Mouse (Mus musculus) liver, embryonic 11.5 days (tissue): ENCODE results near the gene Kcna5. TPM values are rescaled to one million over a fixed set of nuclear protein-coding genes. Genes with fewer than 3 reads are reported as not detected.
A peak's percentile ranks its signal among the peaks of the same experiment; 100 is the strongest.

Source experiments
- ATAC-seq: fragments of 200-750 bp; cut with Nextera tagmentation; replicated peaks from 2 replicates; pipeline ENCODE4 v1.8.0; 2017; ENCODE audit warnings: moderate number of reproducible peaks, mild to moderate bottlenecking, moderate TSS enrichment, moderate library complexity; ENCODE audit not compliant: low FRiP score
- DNase-seq: peaks from one replicate; pipeline ENCODE4 v3.0.0-alpha.2; 2017; ENCODE audit warnings: low spot score
- H3K27ac ChIP-seq: fragments of 300-500 bp; sonication (generic); 2 replicates; pipeline ENCODE4 v1.5.1; 2014; ENCODE audit warnings: mild to moderate bottlenecking, low read depth, low read length, control low read depth
- H3K27me3 ChIP-seq: fragments of 300-500 bp; sonication (generic); replicated peaks from 2 replicates; pipeline ENCODE4 v1.6.1; 2014; ENCODE audit warnings: low read length, mixed read lengths; ENCODE audit not compliant: control insufficient read depth, insufficient read depth
- H3K36me3 ChIP-seq: fragments of 300-500 bp; sonication (generic); 2 replicates; pipeline ENCODE4 v1.6.1; 2014; ENCODE audit warnings: mild to moderate bottlenecking, low read length, moderate library complexity, mixed read lengths; ENCODE audit not compliant: control insufficient read depth, insufficient read depth
- H3K4me1 ChIP-seq: fragments of 300-500 bp; sonication (generic); replicated peaks from 2 replicates; pipeline ENCODE4 v1.6.1; 2014; ENCODE audit warnings: low read length, mixed read lengths; ENCODE audit not compliant: control insufficient read depth, insufficient read depth
- H3K4me2 ChIP-seq: fragments of 300-500 bp; sonication (generic); 2 replicates; pipeline ENCODE4 v1.6.1; 2014; ENCODE audit warnings: mild to moderate bottlenecking, control low read depth, moderate library complexity
- H3K4me3 ChIP-seq: fragments of 300-500 bp; sonication (generic); 2 replicates; pipeline ENCODE4 v1.5.1; 2014; ENCODE audit warnings: low read depth, low read length, control low read depth
- H3K9ac ChIP-seq: fragments of 300-500 bp; sonication (generic); 2 replicates; pipeline ENCODE4 v1.6.1; 2014; ENCODE audit warnings: low read depth, low read length, control low read depth
- H3K9me3 ChIP-seq: fragments of 300-500 bp; sonication (generic); 2 replicates; pipeline ENCODE4 v1.6.1; 2016; ENCODE audit warnings: low read length, inconsistent platforms, mixed read lengths; ENCODE audit not compliant: control insufficient read depth
- WGBS: fragments of 180-500 bp; shearing (Covaris S2); extraction: QIAGEN DNeasy Blood & Tissue Kit; methylation state at CpG from one replicate; pipeline ENCODE4 v1.1.7; 2014; 5-methylcytosine and 5-hydroxymethylcytosine counted together
- polyA plus RNA-seq: library from polyadenylated mRNA; unstranded; fragments of >200 nt; fragmentation: Nextera tagmentation; extraction: Ambion mirVana; gene quantifications from 2 replicates; pipeline ENCODE4 v1.2.1, GENCODE M21; 2014

The Kcna5 gene
- polyA plus RNA-seq, 1 experiment from 2014 or later: 1.5 TPM

DNA sequence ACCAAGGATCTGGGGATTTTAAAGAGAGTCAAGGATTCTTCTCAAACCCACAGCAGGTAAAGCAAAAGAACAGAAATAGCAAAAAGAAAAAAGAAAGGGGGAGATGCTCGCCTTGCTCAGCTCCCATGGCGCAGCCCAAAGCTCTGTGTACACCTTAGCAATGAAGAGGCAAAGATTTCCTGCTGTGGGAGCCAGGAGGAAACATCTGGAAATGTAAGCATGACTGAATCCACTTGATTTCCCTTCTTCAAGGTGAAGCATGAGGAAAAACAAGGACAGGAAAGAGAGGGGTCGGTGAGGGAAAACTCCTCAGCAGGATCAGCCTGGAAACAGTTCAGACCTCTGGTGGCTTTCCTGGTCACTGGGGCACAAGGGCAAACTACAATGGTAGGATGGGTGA lies 5.2 kb downstream of the Kcna5 start:
- DNase-seq: no peak
- H3K27me3 ChIP-seq: peaks cover 18% of the 10 kb centered on the region
- H3K4me3 ChIP-seq: no peak overlapping the region
- H3K27ac ChIP-seq: no peak overlapping the region
- no peak overlapping the region for H3K4me2 ChIP-seq
- H3K4me1 ChIP-seq: no peaks in the 10 kb centered on the region
- whole genome bisulfite sequencing: 61% methylated on average over 3 of the region's 3 CpGs
- H3K9ac ChIP-seq: no peak overlapping the region
- ATAC-seq: no peak
- no peaks in the 10 kb centered on the region for H3K9me3 ChIP-seq
- no peaks in the 10 kb centered on the region for H3K36me3 ChIP-seq

DNA sequence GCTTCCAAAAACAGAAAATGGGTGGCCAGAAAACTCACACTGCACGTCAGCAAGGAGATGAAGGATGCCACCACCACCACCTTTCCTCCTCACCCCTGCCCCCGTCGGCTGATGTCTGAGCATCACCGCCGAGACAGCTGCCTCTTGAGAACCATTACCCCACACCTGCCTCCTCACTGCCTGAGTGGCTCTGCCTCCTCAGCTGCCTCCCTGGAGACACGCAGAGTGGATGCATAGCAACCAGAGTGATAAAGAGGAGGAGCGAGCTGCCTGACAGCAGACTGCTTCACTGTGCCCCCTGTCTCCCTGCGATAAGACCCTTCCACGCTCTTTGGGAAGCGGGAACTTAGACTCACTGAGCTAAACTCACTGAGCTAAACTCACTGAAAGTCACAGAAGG lies 20.5 kb downstream of the Kcna5 start:
- Histone ChIP-seq H3K4me1 (no peaks in the 10 kb centered on the region), H3K9me3 (no peaks in the 10 kb centered on the region), H3K27ac (no peak overlapping the region), H3K36me3 (no peaks in the 10 kb centered on the region), H3K4me2 (no peak overlapping the region), H3K27me3 (no peaks in the 10 kb centered on the region), H3K4me3 (no peak overlapping the region), H3K9ac (no peak overlapping the region)
- DNase-seq: no peak
- ATAC-seq: no peak
- 49% methylated on average over 10 of the region's 10 CpGs for WGBS

DNA sequence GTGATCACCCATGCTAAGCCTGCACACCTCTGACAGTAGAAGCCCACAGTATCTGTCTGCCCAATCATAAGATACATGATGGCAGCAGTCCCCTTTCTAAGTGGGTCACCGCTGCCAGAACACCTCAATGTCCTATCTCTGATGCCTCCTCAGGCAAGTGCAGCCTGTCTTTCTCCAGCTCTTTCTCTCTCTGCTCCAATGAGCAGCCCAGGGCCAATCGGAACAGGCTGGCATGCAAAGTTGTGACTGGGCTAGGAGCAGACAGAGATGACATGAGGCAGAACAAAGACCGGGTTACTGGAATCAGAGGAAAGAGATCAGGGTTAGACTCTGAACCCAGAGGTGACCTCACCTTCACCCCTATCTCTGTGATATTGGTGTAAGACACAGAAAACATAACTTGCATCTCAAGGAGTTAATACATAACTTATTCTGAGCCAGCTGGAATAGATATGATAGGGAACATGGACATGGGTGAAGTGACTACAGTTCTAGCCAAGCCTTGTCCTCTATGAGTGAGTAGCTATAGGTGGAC lies 21.4 kb downstream of the Kcna5 start:
- no peaks in the 10 kb centered on the region for H3K4me1 ChIP-seq
- no peaks in the 10 kb centered on the region for H3K9me3 ChIP-seq
- ATAC-seq (no peak), DNase-seq (no peak)
- no peaks in the 10 kb centered on the region for H3K36me3 ChIP-seq
- H3K9ac ChIP-seq: no peak overlapping the region
- no peak overlapping the region for H3K4me2 ChIP-seq
- H3K27me3 ChIP-seq: no peaks in the 10 kb centered on the region
- no peak overlapping the region for H3K27ac ChIP-seq
- no peak overlapping the region for H3K4me3 ChIP-seq
- WGBS: 79% methylated on average over 3 of the region's 3 CpGs

DNA sequence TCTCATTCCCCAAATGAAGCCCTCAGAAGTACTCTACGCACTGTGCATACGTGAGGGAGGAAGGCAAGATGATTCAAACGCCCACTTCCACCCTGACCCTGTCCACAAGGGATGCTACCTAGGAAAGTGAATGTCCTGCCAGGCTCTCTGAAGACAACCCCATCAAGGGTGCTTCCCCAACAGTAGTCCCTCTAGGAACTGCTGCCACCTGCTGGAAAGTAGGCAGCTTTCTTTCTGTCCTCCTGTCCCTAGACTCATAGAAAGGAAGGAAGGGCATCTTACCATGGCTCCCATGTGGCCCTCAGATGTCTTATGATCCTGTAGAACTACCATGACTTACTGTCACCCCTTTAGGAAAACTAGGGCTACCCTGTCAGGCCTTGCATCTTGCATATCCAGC lies 22.1 kb downstream of the Kcna5 start:
- Histone ChIP-seq H3K27ac (no peak overlapping the region), H3K27me3 (no peaks in the 10 kb centered on the region), H3K9me3 (no peaks in the 10 kb centered on the region), H3K9ac (no peak overlapping the region), H3K4me2 (no peak overlapping the region), H3K4me1 (no peaks in the 10 kb centered on the region), H3K36me3 (no peaks in the 10 kb centered on the region), H3K4me3 (no peak overlapping the region)
- ATAC-seq (no peak), DNase-seq (no peak)
- WGBS: 82% methylated on average over 3 of the region's 3 CpGs

DNA sequence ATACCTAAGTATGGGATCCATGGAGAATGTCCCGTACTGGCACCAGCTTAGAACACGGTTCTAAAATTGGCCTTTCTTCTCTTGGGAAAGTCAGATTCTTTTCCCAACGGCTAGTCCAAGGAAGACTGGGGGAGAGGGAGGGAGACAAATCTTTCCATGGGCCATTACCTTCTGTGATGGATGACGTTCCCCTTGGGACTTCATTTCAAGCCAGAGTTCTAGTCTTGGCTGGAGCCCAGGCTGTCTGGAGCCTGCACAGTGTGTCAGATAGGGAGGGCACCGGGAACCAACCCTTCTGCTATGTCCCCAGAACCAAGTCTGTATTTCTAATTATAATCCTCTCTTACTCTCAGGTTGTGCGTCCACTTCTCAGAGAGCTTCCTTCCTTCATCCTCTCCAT lies 26.5 kb downstream of the Kcna5 start:
- DNase-seq (no peak), ATAC-seq (no peak)
- H3K27me3 ChIP-seq: no peaks in the 10 kb centered on the region
- H3K4me1 ChIP-seq: no peaks in the 10 kb centered on the region
- no peak overlapping the region for H3K4me3 ChIP-seq
- no peaks in the 10 kb centered on the region for H3K36me3 ChIP-seq
- H3K9ac ChIP-seq: no peak overlapping the region
- WGBS: 74% methylated on average over 6 of the region's 6 CpGs
- H3K9me3 ChIP-seq: no peaks in the 10 kb centered on the region
- no peak overlapping the region for H3K27ac ChIP-seq
- H3K4me2 ChIP-seq: no peak overlapping the region

DNA sequence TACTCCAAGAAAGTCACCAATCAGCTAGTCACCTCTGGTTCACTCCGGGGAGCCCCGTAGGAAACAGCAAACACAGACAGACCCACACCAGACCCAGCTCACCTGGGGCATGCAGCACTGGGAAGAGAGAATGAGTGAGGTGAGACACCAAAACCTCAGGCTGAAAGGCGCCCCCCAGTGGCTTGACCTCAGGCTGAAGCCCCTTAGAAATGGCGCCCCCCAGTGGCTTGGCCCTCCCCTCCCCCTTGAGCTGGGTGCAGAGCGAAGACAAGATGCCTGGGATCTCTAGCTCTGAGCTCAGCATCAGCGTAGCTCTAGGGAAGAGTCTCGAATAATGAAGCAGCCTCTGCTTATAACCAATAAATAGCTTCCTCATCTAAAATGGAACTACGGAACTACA lies 31.3 kb downstream of the Kcna5 start:
- 74% methylated on average over 8 of the region's 8 CpGs for WGBS

DNA sequence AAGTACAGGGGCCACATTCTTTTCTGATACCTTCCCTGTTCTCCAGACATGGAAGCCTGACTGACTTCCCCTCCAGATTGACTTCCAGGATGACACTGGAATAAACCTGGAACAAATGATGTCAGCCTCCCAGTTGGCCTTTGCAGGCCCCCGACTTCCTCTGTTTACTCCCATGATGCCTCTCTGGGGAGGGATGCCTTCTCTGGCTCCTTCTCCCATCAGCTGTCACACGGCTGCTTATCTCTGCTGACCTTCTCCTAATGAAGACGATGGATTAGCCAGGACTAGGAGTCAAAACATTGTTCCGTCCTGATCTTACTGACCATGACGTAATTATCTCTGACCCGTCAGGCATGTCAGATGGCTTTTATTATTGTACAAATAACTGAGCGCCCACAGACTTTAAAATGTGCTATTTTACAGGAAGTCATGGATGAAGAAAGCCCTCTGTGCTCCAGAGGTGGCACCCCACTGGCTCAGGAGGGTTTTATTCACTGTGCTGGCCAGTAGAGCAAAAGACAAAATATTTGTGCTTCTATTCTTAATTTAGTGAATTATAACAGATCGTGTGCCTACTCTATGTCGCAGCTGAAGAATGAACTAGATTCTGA lies 32.4 kb downstream of the Kcna5 start:
- no peak overlapping the region for H3K4me3 ChIP-seq
- DNase-seq (no peak), ATAC-seq (no peak)
- H3K4me1 ChIP-seq: no peaks in the 10 kb centered on the region; the same call in 1 of the 2 replicates
- H3K9ac ChIP-seq: no peak overlapping the region
- H3K27ac ChIP-seq: no peak overlapping the region
- no peak overlapping the region for H3K4me2 ChIP-seq
- H3K27me3 ChIP-seq: no peaks in the 10 kb centered on the region
- 0 out of 2 replicates have a peak, but pooled peaks cover 2% of the 10 kb centered on the region for H3K9me3 ChIP-seq
- H3K36me3 ChIP-seq: no peaks in the 10 kb centered on the region
- WGBS: 43% methylated on average over 9 of the region's 9 CpGs

More for the DNA sequence above, 31.3 kb downstream of the Kcna5 start:
- no peak overlapping the region for H3K4me3 ChIP-seq
- H3K36me3 ChIP-seq: no peaks in the 10 kb centered on the region
- DNase-seq: no peak
- H3K27me3 ChIP-seq: no peaks in the 10 kb centered on the region
- no peak overlapping the region for H3K9ac ChIP-seq
- 0 out of 2 replicates have a peak, but pooled peaks cover 2% of the 10 kb centered on the region for H3K9me3 ChIP-seq
- H3K27ac ChIP-seq: no peak overlapping the region
- no peak for ATAC-seq
- no peaks in the 10 kb centered on the region; the same call in 1 of the 2 replicates for H3K4me1 ChIP-seq
- H3K4me2 ChIP-seq: no peak overlapping the region

DNA sequence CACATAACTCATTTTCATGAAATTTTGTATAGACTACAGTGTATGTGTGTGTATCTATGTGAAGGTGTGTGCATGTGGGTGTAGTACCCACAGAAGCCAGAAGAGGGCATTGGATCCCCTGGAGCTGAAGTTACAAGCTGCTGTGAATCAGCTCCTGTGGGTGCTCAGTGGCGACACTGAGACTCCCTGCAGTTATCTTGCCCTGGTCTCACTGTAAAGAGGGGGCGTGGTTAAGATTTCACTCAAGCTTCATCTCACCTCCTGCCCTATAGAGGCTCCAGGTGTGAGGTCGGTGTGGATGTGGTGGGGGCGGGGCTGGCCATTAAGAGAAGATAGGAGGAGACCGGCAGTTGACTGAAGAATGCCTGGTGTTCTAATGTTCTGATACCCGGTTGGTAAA lies 34.2 kb downstream of the Kcna5 start:
- ATAC-seq (no peak), DNase-seq (no peak)
- WGBS: 88% methylated on average over 6 of the region's 6 CpGs
- Histone ChIP-seq H3K4me3 (no peak overlapping the region), H3K36me3 (no peaks in the 10 kb centered on the region), H3K27me3 (no peaks in the 10 kb centered on the region), H3K4me1 (no peaks in the 10 kb centered on the region; the same call in 1 of the 2 replicates), H3K4me2 (no peak overlapping the region), H3K27ac (no peak overlapping the region), H3K9ac (no peak overlapping the region), H3K9me3 (0 out of 2 replicates have a peak, but pooled peaks cover 2% of the 10 kb centered on the region)

DNA sequence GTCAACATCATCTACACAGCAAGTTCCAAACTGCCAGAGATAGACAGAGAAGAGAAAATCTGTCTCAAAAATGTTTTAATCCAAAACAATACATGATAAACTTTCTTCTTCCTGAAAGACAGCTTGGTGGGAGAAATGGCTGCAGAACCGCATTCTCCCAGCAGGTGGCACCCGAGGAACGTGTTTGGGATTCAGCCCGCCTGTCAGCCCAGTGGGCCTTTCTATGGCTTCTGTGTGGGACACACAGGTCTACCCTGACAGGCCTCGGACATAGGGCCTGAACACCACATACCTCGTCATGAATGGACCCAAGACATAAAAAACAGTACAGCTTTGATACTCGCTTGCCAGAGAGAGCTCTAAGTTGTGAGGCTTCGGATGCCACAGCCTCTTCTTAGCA lies 35.1 kb downstream of the Kcna5 start:
- peak; percentile 69 for DNase-seq
- 0 out of 2 replicates have a peak, but pooled peaks have one; percentile 43 for ATAC-seq
- Histone ChIP-seq H3K27ac (no peak overlapping the region), H3K27me3 (no peaks in the 10 kb centered on the region), H3K36me3 (no peaks in the 10 kb centered on the region), H3K9ac (no peak overlapping the region), H3K4me3 (no peak overlapping the region), H3K4me2 (no peak overlapping the region), H3K9me3 (0 out of 2 replicates have a peak, but pooled peaks cover 2% of the 10 kb centered on the region), H3K4me1 (no peaks in the 10 kb centered on the region; the same call in 1 of the 2 replicates)
- WGBS: 19% methylated on average over 8 of the region's 8 CpGs
